Mouse (Mus musculus): Measurements from ENCODE around the gene Zcchc14.

The Zcchc14 gene

GRCm38 (mm10) chr8:121584730-121585129 lies 68.0 kb downstream of the Zcchc14 start:
- DNase-seq = no peak

- no peak for DNase-seq
Measured at GRCm38 (mm10) chr8:121583653-121584052, 69.0 kb downstream of the Zcchc14 start.

- DNase-seq = no peak
Measured at GRCm38 (mm10) chr8:121580465-121580864, 72.2 kb downstream of the Zcchc14 start.

- DNase-seq = peak; percentile 93 to 97
Measured at GRCm38 (mm10) chr8:121578676-121579451, 73.8 kb downstream of the Zcchc14 start, which contains the start of gene Fbxo31. TSS of gene Fbxo31 (minus strand) at chr8:121578806.

- DNase-seq = peak in 1 of 2 experiments; percentile 58
Measured at GRCm38 (mm10) chr8:121577751-121578675, 74.7 kb downstream of the Zcchc14 start.

GRCm38 (mm10) chr8:121575661-121576060 lies 77.0 kb downstream of the Zcchc14 start:
- DNase-seq = no peak

GRCm38 (mm10) chr8:121573275-121573674 lies 79.4 kb downstream of the Zcchc14 start:
- peak; percentile 64 to 85 for DNase-seq

GRCm38 (mm10) chr8:121572121-121572520 lies 80.6 kb downstream of the Zcchc14 start:
- no peak for DNase-seq

- DNase-seq = no peak
Measured at GRCm38 (mm10) chr8:121570801-121571200, 81.9 kb downstream of the Zcchc14 start.

- no peak for DNase-seq
Measured at GRCm38 (mm10) chr8:121570335-121570734, 82.4 kb downstream of the Zcchc14 start.

GRCm38 (mm10) chr8:121568321-121568720 lies 84.4 kb downstream of the Zcchc14 start:
- DNase-seq = no peak

GRCm38 (mm10) chr8:121563701-121564100 lies 89.0 kb downstream of the Zcchc14 start:
- DNase-seq = no peak

GRCm38 (mm10) chr8:121562941-121563351 lies 89.8 kb downstream of the Zcchc14 start:
- DNase-seq = peak; percentile 63 to 65

- peak; percentile 61 to 72 for DNase-seq
Measured at GRCm38 (mm10) chr8:121561636-121562345, 90.9 kb downstream of the Zcchc14 start.

- peak in 1 of 2 experiments; percentile 14 for DNase-seq
Measured at GRCm38 (mm10) chr8:121560432-121561100, 92.1 kb downstream of the Zcchc14 start.

GRCm38 (mm10) chr8:121559801-121560200 lies 92.9 kb downstream of the Zcchc14 start:
- DNase-seq = peak in 1 of 2 experiments; percentile 12

GRCm38 (mm10) chr8:121558538-121558937 lies 94.2 kb downstream of the Zcchc14 start:
- DNase-seq = peak in 1 of 2 experiments; percentile 4

GRCm38 (mm10) chr8:121557746-121558145 lies 95.0 kb downstream of the Zcchc14 start:
- no peak for DNase-seq

- DNase-seq = peak in 1 of 2 experiments; percentile 4
Measured at GRCm38 (mm10) chr8:121553831-121554475, 98.7 kb downstream of the Zcchc14 start.

GRCm38 (mm10) chr8:121552506-121552905 lies 100.2 kb downstream of the Zcchc14 start:
- DNase-seq = peak in 1 of 2 experiments; percentile 5
